Mouse (Mus musculus) hematopoietic stem cell, adult 5-6 weeks (primary cell): Measurements from ENCODE around the gene Hs6st3. TPM values are rescaled to one million over a fixed set of nuclear protein-coding genes. Genes with fewer than 3 reads are reported as not detected.

ENCODE experiments used
- ATAC-seq, 2 experiments: fragments of 125-278 bp in 1 of 2; replicated peaks in 1 of 2; 2 replicates each; pipeline ENCODE4 v1.8.0; 2016 to 2017; ENCODE audit warnings: inconsistent platforms in 2 of 2, mild to moderate bottlenecking in 2 of 2, moderate number of reproducible peaks in 2 of 2, low read depth in 1 of 2, moderate TSS enrichment in 1 of 2; ENCODE audit not compliant: low FRiP score in 2 of 2, poor library complexity in 2 of 2, severe bottlenecking in 2 of 2, insufficient read depth in 1 of 2, low TSS enrichment in 1 of 2
- total RNA-seq: library from RNA; stranded (forward); fragments of 172-1452, 232-1000 nt; gene quantifications from 2 replicates; pipeline ENCODE4 v1.2.3, GENCODE M21; 2017

The Hs6st3 gene
- total RNA-seq, 1 experiment from 2014 or later, result 0.50 TPM

- no peak for ATAC-seq
Measured at GRCm38 (mm10) chr14:119797172-119797850, 659.2 kb downstream of the Hs6st3 start.

DNA sequence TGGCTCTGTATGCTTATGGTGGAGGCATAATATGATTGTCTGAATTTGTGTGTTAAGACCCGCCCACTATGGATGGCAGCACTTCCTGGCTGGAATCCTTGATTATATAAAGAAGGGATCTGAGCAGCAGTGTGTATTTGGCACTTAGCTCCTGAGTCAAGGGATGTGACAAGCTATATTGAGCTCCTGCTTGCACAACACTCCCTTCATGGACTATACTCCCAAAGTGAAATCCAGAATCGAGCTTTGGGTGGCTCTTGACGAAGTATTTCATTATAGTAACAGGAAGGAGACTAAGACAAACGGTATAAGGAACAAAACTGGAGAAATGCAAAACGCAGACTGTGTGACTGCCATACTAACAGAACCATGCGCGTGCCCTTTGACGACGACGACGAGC is 660.4 kb downstream of the Hs6st3 start:
- ATAC-seq, result no peak

DNA sequence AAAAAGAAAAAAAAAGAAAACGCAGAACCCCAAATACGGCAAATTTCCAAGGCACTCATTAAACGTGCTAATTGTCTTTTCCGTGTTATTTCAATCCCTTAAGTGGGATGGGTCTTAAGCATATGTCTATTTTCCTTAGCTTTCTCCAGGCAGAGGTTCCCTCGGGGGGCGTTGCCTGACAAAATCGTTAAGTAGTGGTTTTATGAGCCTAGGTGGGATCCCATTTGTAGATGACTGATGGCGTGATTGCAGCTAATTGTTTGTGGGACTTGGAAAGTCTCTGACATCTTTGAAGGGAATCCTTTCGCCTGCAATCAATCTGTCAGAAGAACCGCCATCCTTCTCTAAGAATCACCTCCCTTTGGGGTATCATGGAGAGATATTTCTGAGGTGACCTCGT is 662.7 kb downstream of the Hs6st3 start:
- ATAC-seq, result no peak

GRCm38 (mm10) chr14:119813898-119814297 is 675.8 kb downstream of the Hs6st3 start:
- ATAC-seq, result no peak

DNA sequence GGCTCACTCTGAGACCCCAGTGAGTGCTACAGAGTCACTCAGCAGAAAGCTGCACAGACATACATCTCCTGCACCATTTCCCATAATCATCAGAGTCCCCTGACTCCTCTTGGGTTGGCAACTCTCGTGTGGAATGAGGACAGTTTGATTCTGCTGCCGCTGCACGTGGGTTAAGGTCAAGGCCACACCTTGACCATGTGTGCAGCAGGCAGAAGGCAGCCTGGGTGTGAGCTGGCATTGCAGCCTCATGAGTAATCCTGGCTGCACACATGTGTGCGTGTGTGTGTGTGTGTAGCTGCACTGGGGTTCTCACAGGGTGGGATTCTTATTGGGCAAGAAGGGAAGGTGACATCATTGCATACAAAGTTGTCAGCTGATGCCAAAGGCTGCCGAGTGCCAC is 677.5 kb downstream of the Hs6st3 start:
- no peak for ATAC-seq

- peak in 1 of 2 experiments; percentile 29; a peak in 1 of 4 replicates for ATAC-seq
Measured at GRCm38 (mm10) chr14:119820562-119820961, 682.4 kb downstream of the Hs6st3 start.

- no peak for ATAC-seq
Measured at GRCm38 (mm10) chr14:119831165-119832011, 693.2 kb downstream of the Hs6st3 start.

DNA sequence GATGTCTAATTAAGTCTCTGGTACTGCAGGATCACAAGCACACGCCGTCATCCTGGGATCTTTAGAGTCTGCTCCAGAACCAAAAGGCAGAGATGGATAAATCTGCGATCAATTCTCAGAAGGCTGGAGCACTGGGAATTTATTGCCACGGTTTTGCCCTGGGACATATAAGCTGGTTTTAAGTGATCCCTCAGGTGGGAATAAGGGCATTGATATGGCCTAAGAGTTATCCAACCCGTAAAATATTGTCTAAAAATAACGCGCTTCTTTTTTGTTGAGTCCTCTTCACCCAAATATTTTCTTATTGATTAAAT is 693.8 kb downstream of the Hs6st3 start:
- ATAC-seq, result no peak

GRCm38 (mm10) chr14:119832940-119833339 is 694.8 kb downstream of the Hs6st3 start:
- no peak for ATAC-seq

- no peak for ATAC-seq
Measured at GRCm38 (mm10) chr14:119834008-119834700, 696.0 kb downstream of the Hs6st3 start.

DNA sequence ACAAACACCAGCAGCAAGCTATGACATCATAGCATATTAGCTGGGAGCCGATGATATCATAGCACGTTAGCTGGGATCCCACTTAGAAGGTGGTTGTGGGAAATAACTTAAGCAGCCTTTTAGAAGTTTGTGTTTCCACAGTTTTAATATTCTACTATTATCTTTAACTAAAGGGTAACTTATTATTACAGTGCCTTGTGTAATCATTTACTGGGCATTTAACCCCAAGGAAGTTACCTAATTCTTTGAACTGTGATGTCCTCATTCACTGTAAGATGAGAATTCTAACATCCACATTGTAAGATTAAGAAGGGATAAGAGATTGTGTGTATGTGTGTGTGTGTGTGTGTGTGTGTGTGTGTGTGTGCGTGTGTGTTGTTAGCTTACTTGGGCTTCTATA is 697.9 kb downstream of the Hs6st3 start:
- ATAC-seq, result no peak

DNA sequence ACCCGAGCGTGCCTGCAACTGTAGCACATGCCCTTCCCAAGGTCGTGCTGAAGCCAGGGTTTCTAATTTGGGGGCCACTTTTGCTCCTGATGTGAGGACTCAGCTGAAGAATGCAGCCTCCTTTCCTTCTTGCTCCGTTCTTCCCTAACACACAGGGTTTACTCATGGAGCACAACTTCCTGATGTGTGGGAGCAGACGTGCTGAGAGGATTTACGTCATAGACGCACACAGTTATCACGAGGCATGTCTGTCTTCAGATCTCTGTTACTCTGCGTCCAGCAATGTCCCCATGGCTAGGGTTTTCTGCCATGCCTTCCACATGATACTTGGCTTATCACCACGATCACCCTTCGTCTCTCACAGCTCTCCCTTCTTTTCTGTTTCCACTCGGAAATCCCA is 709.4 kb downstream of the Hs6st3 start:
- ATAC-seq, result no peak

DNA sequence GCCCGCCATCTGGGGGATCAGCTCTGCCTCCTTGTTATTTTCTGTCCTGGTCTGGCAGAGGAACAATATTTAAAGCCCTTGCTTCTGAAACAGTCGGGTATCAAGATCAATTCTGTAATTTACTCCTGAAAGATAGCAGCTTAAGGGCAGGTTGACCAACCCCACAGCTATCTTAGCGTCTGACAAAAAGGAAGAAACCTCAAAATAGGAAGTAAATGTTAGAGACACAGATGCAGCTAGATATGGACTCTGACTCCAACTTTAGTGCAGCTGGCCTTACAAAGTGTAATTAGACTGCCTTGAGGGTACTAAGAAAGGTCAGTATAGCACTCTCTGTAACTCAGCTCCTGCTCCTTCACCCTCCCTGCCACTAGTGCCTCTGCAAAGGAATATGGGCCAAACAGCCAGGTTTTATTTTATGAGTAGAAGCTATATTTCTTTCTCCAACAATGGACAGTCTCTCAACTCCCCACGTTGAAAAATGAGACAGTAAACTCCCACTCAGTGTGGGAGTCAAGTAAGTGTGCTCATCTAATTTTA is 710.7 kb downstream of the Hs6st3 start:
- peak; percentile 12 to 66; a peak in 3 of 4 replicates for ATAC-seq

DNA sequence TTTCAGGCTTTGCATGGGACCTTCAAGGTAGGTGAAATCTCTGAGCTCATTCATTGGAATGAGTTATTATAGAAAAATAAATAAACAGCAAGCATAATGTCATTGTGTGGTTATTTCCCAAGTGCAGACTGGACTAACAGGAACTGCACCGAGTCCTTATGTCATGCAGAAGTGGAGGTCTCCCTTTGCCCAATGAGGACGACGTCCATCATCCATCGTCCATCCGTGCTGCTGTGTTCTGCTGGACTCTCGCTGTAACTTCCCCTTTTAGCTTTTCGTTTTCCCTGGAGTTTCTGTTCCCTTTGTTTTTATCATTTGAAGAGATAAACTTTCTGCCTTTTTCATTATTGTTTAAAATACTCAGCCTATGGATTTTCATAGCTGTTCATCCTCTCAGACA is 711.2 kb downstream of the Hs6st3 start:
- ATAC-seq, result peak in 1 of 2 experiments; percentile 13; a peak in 1 of 4 replicates

DNA sequence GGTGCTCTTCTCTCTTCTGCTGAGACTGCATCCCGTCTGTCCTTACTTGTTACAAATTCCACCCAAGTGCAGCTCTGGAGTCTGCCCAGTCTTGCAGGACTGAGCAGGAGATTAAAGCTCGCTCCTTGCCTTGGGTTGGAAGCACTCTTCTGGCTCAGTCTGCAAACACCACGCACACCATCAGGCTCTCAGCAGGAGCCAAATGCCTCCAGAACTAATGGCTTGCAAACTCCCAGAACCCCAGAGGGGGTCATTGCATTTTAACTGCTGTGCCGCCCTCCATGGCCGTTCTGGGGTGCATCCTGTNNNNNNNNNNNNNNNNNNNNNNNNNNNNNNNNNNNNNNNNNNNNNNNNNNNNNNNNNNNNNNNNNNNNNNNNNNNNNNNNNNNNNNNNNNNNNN is 714.0 kb downstream of the Hs6st3 start:
- ATAC-seq, result no peak

DNA sequence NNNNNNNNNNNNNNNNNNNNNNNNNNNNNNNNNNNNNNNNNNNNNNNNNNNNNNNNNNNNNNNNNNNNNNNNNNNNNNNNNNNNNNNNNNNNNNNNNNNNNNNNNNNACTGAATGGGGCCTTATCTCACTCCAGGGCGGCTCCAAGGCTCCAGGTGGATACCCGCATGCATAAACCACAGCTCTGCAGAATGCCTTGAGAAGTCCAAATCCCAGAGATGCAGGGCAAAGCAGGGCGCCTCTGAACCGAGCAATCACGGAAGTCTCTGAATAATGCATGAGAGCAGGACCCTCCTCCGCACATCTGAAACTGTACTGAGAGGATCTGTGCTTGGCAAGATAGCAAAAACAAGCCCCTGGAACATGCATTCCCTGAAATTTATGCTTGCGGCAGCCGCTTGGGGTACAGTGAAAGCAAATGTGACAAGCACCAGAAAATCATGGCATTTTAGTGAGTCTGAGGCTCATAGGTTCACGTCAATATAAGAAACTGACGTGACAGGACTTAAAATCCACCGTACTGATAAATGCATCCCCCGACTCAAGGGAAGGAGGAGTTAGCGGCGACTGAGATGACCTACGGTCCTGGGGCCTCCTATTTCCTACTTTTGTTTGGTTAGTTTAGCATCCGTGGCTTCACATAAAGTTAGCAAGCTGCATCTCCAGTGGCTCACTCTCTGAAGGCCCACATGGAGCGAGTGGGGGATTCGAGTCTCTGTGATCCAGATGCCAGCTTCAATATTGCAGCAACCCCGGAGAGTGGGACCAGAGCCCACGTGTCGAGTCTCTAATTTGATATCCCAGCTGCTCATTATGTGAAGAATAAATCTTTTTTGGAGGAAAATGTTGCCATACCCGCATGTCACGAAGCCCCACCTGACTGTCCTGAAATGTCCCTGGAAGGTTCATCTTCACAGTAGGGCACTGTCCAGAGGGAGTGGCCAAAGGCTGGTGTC is 719.5 kb downstream of the Hs6st3 start:
- no peak for ATAC-seq

DNA sequence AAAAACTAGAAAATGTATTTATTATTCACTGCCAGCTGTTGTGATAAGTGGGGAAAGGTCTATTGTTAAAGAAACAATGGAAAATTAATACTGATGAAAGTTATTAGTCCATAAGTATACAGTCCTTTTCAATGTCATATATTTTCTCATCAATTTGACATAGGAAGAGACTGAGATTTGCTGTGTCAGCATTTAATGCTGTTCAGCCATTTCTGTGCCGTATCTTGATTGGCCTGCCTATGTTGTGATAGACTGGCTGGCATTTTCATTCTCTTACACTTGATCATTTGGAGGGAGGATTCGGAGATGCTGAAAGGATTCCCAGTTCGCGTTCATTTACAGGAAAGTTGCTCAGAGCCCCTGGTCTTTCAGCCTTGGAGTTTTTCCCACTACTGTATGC is 735.5 kb downstream of the Hs6st3 start:
- no peak for ATAC-seq
